Mouse (Mus musculus): ENCODE data around the gene Mtf1. TPM values are rescaled to one million over a fixed set of nuclear protein-coding genes. Genes with fewer than 3 reads are reported as not detected.
A peak's percentile ranks its signal among the peaks of the same experiment; 100 is the strongest.

Gene Mtf1
- 10 to 100 TPM; 26.4 to 28.8 TPM for total RNA-seq (2021)

DNA sequence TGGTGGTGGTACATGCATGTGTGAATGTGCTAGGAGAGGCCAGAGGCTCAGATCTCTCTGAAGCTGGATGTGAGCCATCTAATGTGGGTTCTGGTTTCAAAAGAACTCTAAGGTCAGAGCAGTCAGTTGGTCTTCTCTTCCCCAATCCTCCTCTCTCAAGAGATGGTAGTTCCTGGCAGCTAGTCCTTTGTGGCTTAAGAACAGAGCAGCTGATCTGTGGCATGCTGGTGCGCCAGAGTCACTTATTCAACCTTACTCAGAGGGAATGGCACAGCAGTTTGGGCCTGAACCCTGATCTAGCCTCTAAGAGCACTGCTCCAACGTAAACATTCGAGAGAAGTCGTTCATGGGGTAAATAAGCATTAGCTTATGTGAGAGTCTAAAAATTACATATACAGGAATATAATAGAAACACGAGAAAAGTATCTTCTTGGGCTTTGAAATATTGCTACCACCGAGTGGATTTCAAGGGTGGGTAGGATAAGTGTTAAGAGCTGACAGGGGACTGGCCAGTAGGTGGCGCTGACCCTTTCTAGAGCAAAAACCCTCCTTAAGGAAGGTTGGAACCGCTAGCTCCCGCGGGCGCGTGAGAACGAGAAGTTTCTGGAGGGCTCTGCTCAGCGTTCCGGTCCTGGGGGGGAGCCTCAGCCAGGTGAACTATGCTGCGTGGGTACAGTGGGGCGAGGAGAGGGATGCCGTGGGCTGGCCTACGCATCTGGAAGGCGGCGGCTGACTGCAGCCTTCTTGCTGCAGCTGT, at the start of gene Mtf1:
TSS of gene Mtf1 (plus strand) at position 553 of the 757 bp plus-strand sequence.
- peak; percentile 77 to 95 for DNase-seq (ENCODE audit: extremely low spot score in 1 of 2, low spot score in 1 of 2)

DNA sequence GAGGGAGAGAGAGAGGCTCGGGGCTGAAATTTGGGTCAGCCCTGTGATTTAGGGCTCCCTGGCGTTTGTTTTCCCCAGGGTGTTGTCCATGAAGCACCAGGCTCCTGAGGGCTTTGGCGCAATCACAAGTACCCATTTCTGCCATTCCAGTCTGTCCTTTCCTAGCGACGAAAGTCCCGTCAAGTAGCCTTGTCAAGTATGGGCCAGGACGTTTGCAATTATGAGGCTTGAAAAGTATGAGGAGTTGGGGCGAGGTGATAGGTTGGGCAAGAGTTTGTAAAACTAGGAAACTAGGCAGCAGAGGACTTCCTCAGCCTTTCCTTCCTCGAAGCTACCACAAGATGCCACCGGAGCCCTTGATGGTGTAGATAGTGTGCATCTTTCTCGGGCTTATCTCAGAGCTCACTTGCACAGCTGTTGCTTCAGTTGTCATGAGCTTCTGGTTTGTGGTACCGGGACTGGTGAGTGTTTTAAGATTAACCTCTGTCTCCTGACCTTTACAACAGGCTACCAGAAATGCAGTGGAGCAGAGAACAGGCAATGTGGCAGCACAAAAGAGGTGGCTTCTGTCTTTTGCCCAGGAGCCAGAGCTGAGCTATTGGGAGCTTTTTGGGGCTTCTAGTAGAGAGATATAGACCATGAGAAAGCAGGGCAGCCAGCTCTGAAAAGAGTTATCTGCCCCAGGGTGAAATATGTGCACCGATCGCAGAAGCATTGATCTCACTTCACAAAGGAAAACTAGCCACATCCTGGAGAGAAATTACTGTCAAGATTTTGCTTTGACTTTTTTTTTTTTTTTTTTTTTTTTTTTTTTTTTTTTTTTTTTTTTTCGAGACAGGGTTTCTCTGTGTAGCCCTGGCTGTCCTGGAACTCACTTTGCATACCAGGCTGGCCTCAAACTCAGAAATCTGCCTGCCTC, 49.4 kb upstream of the Mtf1 start:
- DNase-seq (ENCODE audit: extremely low spot score in 1 of 2, low spot score in 1 of 2): no peak

DNA sequence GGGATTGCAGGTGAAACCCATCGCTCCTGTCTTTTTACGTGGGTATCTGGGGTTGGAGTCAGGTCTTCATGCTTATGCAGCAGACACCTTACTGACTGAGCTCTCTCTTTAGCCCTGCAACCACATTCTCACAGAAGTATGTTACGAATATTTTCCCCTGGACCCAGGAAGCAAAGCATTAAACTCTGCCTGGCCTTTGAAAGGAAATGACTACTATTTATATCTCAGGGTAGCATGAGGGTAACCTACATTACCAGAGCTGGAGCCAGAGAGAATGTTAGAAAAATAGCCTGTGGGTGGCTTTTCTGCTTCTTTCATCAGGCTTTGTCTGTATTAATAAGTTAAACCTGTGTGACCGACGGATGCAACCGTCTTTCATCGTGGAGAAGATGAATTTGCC, 46.4 kb upstream of the Mtf1 start:
- no peak for DNase-seq (ENCODE audit: extremely low spot score in 1 of 2, low spot score in 1 of 2)

DNA sequence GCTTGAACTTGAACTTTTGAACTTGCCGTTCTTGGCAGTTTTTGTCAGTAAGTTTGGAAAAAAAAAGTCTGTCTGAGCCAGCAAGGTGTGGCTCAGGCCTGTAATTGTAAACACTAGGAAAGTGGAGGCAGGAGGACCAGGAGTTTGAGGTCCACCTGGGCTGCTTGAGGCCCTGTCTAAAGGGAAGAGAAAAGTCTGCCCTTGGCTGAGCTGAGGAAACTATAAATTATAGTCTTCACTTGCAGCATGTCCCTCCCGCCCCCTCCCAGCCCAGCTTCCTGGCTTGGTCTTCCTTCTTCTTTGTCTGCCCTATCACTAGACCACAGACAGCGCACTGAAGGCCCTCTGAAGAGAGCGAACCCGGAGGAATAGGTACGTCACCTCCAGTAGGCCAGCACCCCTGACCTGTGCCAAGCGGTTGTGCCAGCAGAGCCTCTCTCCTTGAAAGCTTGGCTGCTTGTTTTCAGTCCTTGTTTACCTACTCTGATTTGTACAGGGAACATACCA, 42.5 kb upstream of the Mtf1 start:
- DNase-seq (ENCODE audit: extremely low spot score in 1 of 2, low spot score in 1 of 2): no peak

DNA sequence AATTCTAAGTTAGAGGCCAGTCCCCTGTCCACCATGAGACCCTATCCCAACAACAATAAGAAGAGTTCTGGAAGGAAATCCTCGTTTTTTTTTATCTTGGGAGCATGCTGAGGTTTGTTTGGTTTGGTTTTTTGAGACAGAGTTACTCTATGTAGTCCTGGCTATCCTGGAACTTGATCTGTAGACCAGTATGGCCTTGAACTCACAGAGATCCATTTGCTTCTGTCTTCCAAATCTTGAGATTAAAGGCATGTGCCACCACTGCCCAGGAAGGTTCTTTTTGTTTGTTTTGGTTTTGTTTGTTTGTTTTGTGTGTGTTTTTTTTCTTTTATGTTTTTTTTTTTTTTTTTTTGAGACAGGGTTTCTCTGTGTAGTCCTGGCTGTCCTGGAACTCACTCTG, 40.7 kb upstream of the Mtf1 start:
- DNase-seq (ENCODE audit: extremely low spot score in 1 of 2, low spot score in 1 of 2): no peak

DNA sequence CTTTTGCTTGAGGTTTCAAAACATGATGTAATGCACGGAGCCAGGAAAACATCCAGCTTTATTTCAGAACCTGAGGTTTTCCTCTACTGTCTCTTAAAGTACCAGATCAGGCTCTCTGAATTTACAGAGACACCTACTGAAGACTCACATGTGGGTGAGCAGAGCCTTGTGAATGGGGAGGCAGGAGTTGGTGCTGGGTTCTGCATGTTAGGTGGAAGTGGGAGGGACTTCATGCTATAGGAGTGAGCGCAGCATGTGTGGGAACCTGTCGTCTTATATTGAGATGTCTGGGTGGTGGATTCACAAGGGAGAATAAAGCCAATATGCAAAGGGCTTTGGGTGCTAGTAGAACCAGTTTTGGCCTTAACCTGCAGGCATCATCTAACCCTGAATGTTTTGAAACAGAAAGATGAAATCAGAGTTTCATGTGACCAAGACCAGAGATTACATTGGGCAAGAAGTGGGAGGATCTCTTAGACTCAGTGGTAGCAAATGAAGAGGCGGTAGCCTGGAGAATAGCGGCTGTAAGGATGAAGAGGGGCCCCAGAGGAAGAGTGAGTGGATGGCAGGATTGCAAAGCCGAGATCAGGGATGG, 38.9 kb upstream of the Mtf1 start:
- DNase-seq (ENCODE audit: extremely low spot score in 1 of 2, low spot score in 1 of 2): no peak

DNA sequence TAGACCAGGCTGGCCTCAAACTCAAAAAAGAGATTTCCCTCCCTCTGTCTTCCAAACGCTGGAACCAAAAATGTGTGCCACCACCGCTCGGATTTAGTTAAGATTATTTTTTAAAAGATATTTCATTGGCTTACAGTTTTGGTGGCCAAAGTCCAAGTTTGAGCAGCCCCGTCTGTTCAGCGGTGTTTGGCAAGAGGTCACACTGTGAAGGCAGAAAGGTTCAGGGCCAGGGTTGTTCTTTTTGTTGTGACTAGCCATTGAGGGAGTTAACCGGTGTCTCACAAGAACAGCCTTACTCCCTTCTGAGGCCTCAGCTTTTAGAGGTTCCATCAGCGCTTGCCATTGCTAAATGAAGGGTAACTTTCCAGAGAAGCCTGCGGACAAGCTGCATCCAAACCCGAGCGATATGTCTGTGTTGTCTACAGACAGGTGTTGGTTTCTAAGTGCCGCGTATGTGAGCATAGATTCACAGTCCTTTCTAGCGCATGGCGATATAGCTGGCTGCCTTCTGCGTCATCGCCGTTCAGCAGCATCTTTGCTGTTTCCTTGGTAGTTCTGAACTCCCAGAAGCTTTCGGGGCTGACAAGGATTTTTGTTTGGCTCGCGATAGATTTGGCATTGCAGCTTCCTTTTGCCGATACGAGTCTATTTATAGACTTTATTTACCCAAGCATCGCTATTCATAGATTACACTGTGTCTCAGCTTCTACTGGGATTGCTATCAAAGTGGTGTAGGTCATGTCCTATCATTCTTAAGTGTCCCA, 35.9 kb upstream of the Mtf1 start:
- no peak for DNase-seq (ENCODE audit: extremely low spot score in 1 of 2, low spot score in 1 of 2)

DNA sequence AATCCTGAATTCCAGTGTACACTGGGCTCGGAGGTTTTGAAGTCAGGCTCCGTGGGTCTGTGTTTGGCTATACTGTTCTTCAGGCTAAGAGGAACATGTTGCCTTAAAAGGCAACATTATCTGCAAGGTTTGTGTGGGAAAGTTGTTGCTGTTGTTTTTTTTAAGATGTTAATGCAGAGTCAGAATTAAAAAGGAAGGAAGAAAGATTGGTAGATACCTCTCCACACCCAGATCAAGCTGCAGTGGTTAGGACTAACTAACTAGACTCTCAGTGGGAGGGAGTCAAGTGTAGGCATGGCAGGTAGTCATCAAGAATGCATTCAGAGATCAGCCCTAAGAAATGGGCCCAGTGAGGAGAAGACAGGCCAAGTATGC, 35.4 kb upstream of the Mtf1 start:
- DNase-seq (ENCODE audit: extremely low spot score in 1 of 2, low spot score in 1 of 2): no peak

DNA sequence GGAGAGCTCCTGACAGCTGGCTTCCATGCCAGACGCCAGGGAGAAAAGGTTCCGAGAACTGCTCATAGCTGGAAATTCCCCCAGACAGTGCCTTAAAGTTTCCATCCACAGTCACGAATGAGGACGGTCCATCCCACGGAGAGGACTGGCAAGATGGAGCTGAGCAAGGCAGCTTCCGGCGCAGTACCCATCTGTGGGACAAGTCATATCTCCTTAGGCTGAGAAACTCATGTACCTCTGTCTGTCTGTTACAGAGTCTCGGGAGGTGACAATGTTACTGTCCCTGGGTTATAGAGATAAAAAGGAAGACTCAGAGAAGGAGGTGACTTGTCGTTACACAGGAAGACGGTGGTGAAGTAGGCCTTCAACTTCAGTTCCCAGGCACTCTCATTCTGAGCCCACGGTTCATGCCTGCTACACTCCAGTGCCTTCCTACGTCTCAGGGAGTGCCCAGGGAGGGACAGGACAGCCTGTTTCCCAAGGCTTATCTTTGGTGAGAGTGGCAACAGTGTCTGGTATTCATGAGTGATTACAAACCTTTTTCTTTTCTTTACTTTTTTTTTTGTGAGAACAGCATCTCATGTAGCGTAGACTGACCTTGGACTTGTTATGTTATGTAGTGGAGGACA, 32.8 kb upstream of the Mtf1 start:
- DNase-seq (ENCODE audit: extremely low spot score in 1 of 2, low spot score in 1 of 2): no peak

DNA sequence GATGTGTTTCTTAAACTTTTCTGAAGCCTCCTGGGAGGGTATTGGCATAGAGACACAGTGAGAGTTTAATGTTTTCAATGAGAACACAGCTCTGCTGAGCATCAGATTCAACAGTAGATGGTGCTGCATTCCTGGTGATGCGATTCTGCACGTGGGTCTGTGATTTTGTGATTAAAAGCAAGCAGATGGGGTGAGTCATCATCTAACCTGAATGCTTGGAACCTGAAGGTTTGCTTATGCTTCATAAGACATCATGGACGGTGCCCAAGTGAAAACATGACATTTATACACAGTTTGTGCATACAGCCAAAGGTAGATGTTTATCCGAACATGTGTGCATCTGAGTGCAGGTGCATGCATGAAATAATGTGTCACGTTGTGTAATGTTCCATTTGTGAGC, 31.3 kb upstream of the Mtf1 start:
- no peak for DNase-seq (ENCODE audit: extremely low spot score in 1 of 2, low spot score in 1 of 2)

DNA sequence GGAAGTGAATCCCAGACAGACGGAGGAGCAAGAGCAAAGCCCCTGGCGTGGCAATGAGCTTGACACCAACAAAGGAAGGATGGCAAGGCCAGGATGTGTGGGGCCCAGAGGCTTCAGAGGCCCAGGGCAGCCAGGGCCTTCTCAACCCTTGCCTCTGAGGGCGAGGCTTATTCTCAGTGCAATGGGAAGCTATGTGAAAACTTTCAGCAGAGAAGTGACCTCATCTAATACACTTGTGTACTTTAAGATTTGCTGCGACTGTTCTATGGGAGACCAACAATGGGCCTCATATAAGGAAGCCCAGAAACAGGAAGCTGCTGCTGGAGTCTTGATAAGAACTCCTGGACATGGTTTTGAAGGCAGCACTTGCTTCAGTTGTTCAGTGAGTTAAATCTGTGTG, 29.8 kb upstream of the Mtf1 start:
- no peak for DNase-seq (ENCODE audit: extremely low spot score in 1 of 2, low spot score in 1 of 2)

DNA sequence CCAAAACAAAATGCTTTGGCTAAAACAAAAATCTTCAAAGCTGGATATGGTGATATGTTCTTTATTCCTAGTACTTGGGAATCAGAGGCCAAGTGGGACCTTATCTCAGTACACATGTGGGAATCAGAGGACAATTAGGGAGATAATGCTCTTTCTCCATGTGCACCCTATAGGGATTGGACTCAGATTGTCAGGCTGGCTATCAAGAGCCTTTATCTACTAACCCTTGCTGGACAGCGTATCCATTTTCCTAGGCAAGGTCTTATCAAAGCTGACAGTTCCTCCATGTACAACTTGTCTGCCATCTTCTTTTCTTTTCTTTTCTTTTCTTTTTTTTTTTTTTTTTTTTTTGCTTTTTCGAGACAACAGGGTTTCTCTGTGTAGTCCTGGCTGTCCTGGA, 28.5 kb upstream of the Mtf1 start:
- DNase-seq (ENCODE audit: extremely low spot score in 1 of 2, low spot score in 1 of 2): no peak

DNA sequence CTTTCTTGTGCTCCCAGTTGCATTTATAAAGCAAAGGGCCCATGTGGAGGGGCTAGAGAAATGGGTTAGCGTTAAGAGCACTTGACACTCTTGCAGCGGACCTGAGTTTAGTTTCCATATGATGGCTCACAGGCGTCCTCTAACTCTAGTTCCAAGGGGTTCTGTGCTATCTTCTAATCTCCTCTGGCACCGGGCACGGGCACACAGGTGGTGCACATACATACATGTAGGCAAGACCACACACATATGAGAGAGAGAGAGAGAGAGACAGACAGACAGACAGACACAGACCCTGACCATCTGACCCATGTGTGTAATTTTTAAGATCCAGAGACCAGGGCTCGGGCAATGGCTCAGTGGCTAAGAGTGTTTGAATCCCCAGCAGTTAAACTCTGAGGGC, 27.9 kb upstream of the Mtf1 start:
- DNase-seq (ENCODE audit: extremely low spot score in 1 of 2, low spot score in 1 of 2): no peak

DNA sequence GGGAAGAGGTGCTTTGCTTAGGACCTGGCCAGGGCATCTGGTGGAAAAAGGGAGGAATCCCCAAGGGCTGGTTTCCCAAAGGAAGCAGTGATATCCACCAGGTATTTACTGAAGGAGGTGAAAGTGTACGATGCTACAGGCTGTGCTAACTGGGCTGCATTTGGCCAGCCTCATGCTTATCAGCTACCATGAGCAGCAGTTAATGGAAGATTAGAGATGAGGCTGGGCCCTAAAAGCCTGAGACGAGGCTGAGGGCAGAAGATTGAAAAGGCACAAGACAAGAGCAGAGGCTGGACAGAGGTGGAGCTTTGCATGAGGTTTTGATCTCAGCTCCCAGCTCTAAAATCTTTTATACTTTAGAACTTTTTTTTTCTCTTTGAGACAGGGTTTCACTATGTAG, 27.5 kb upstream of the Mtf1 start:
- DNase-seq (ENCODE audit: extremely low spot score in 1 of 2, low spot score in 1 of 2): no peak

DNA sequence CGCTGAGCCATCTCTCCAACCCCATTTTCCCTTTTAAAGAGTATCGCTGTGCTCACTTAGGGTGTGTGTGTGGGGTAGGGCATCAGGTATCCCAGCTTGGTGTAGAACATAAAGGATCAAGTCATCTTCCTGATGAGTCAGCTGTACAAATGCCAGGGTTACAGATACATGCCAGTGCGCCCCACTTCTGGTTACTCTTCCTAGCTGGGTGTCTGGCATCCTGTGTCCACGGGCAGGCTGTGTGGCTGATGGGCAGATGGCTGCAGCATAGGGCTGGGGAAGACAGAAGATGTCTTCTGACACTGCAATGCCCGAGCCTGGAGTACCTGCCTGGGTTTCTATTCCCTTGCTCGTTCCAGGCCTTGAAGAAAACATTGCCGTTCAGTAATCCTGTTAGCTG, 20.5 kb upstream of the Mtf1 start:
- no peak for DNase-seq (ENCODE audit: extremely low spot score in 1 of 2, low spot score in 1 of 2)

DNA sequence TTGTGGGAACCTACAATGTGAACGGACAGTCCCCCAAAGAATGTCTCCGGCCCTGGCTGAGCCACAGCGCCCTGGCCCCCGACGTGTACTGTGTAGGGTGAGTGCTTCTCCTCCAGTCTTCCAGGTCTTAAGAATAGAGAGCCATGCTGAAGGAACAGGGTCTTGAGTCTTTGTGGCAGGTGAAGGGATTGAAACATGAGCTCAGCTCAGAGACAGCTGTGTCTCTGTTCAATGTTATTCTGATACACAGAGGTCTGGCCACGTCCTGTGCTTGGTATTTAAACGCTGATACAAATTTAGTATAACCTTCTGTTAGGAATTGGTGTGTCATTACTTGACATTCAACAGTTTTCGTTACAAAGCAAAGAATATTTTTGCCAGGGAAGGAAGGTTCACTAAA, 19.5 kb upstream of the Mtf1 start:
- DNase-seq (ENCODE audit: extremely low spot score in 1 of 2, low spot score in 1 of 2): no peak

DNA sequence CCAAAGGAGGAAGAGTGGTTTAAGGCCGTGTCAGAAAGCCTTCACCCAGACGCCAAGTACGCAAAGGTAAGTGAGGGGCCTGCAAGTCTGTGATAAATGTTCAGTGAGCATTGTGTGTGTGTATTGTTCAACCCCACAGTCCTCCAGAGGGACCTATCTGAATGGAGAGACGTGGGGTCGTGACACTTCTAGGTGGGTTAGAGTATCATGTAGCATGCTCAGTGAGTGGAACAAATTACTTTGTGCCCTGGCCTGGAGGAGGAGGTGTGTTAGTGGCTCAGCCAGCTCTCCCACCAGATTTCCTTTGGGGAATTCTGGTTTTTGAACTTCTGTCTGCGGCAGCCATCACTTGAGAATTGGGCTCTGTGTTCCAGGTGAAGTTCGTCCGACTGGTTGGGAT, 18.0 kb upstream of the Mtf1 start:
- DNase-seq (ENCODE audit: extremely low spot score in 1 of 2, low spot score in 1 of 2): no peak

DNA sequence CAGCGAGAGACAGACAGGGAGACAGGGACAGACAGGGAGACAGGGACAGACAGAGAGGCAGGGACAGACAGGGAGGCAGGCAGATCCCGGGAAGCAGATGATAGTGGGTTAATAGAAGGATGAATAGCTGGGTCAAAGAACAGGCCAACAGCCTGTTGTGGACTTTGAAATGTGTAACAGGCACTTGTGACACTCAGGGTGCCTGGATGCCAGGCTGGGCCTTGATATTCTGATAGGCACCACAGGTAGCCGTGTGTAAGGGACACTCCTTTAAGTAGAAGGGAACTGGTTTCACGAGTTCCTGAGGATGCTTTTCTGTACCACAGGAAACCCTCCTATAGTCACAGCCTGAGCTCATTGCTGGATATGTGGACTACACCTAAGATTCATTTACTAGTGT, 11.9 kb upstream of the Mtf1 start:
- DNase-seq (ENCODE audit: extremely low spot score in 1 of 2, low spot score in 1 of 2): no peak

DNA sequence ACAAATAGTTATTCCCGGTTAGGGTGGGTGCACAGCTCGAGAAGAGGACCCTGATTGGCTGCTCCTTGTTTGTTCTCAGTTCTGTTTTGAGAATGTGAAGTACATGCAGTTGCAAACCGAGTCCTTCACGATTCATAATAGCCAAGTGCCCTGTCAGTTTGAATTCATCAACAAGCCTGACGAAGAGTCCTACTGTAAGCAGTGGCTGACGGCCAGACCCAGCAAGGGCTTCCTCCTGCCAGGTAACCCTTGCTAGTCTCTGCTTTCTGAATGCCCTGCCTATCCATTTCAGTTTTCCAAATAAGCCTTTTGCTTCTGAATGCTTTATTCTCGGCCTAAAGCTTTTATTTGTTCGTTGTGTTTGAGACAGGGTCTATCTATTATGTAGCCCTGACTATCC, 9.8 kb upstream of the Mtf1 start:
- no peak for DNase-seq (ENCODE audit: extremely low spot score in 1 of 2, low spot score in 1 of 2)

DNA sequence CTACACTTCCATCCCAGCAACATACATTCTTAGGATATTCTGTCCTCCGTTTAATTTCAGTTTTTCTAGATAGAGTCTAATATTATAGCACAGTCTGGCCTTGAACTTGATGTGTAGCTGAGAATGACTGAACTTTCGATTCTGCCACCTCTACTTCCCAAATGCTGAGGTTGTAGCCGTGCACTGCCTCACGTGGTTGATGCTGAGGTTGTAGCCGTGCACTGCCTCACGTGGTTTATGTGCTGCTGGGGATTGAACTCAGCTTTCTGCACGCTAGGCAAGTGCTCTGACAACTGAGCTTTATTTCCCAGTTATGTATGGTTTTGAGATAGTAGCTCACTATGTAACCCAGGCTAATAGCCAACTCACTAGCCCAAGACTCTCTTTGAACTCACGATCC, 5.8 kb upstream of the Mtf1 start:
- no peak for DNase-seq (ENCODE audit: extremely low spot score in 1 of 2, low spot score in 1 of 2)

Measured in layer of hippocampus, postnatal 25 days (tissue).